Mouse (Mus musculus): ENCODE results near the gene Gm49380.

Gm49380 gene

GRCm38 (mm10) chr9:44075996-44076763, 37.1 kb downstream of the Gm49380 start:
- no peak for DNase-seq (ENCODE audit: extremely low read depth, low read depth, low spot score)

DNA sequence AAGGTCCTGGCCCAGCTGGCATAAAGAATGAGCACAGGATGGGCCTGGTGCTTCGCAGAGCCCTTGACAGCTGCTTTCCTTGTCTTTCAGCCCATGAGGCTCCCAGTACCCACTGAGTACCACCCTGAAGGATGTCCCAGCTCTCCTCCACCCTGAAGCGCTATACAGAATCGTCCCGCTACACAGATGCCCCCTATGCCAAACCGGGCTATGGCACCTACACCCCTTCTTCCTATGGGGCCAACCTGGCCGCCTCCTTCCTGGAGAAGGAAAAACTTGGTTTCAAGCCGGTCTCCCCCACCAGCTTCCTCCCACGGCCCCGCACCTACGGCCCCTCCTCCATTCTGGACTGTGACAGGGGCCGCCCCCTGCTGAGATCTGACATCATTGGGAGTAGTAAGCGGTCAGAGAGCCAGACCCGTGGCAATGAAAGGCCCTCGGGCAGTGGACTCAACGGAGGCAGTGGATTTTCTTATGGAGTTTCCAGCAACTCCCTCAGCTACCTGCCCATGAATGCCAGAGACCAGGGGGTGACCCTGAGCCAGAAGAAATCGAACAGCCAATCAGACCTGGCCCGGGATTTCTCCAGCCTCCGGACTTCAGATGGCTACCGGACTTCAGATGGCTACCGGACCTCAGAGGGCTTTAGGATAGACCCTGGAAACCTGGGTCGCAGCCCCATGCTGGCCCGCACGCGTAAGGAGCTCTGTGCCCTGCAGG, 37.9 kb downstream of the Gm49380 start:
- DNase-seq (ENCODE audit: extremely low read depth, low read depth, low spot score) = no peak

DNA sequence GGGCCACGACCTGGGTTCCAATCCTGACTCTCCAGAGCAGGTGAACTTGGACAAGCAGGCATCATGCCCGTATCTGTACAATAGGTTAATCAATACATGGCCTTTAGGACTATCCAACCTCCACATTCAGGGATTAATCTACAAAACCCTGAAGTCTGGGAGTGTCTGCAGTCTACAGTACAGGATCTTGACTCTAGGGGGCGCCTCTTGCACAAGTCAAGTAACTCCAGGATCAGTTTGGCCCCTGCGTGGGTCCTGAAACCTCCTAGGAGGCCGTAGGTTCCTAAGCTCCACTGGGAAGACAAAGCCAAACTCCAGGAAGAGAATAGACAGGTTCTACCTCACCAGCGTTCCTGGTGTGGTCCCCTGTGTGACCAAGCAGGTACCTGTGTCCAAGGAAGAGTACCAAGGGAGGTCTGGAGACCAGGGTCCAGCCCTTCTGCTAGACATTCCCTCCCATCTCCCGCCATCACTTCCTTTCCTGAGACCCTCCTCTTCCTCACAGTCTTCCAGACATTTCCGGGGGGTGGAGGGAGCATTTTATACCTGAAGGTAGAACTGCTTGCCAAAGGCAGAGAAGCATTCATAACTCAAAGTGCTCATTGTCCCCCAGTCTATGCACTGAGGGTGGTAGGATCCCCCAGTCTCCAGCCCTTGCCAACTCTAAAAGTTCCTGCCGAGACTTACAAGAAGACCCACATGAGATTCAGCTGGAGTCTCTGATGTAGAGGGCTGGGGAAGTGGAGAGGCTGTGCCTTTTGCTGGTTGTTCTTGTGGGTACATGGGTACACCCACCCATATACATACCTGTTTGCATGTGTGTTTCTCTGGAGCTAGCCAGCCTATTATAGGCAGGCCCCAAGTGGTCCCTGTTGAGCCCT, 38.7 kb downstream of the Gm49380 start:
- no peak for DNase-seq (ENCODE audit: extremely low read depth, low read depth, low spot score)

DNA sequence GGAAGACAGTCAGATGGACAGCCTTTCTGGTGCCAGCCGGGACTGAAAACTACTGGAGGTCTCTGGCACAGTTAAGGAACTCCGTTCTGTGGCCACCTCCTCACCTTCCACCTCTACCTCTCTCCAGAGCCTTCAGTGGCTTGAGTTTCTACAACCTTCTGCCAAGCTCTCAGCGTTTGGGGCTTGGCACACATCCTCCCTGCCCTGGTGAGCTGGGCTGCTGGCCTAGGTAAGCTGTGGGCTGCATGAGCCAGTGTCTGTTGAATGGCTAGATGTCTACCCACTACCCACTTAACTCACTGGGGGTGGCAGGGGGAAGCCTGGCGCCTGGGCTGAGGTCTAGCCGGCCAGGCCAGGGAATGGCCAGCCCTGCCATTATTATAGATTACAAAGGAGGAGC, 40.2 kb downstream of the Gm49380 start:
- DNase-seq (ENCODE audit: extremely low read depth, low read depth, low spot score) = no peak

DNA sequence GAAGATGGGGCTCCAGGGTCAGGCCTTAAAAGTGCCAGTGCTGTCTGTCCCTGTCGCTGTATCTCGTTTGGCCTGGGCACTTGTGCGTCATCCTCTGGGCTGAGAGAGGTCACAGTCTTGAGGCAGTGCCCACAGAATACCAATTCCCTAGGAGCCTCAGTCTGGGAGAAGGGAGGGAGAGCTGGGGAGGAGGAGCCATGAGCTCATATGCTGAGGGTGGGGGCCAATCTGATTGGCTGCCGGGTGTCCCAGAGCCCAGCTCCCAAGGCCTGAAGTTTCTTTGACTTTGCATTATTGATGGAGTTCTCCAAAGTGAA, 40.7 kb downstream of the Gm49380 start:
- DNase-seq (ENCODE audit: extremely low read depth, low read depth, low spot score) = no peak

- no peak for DNase-seq (ENCODE audit: extremely low read depth, low read depth, low spot score)
These were observed 41.2 kb downstream of the Gm49380 start for GRCm38 (mm10) chr9:44071914-44072598.

DNA sequence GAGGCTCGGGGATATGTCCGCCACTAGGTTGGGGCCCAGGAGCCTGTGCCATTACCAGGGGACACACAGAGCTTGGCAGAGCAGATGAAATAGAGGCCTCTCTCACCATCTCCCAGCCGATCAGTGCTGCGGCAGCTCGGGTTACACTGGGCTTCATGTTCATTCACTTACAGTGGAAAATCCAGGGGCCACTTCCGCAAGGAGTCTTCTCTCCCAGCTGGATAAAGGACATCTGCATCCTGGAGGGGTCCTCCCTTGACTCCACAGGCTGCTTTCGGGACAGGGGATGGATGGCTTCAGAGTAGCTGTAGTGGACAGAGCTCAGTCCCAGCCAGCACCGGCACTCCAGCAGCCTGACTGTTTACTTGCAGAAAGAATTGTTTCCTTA, 42.5 kb downstream of the Gm49380 start:
- DNase-seq (ENCODE audit: extremely low read depth, low read depth, low spot score) = no peak

DNA sequence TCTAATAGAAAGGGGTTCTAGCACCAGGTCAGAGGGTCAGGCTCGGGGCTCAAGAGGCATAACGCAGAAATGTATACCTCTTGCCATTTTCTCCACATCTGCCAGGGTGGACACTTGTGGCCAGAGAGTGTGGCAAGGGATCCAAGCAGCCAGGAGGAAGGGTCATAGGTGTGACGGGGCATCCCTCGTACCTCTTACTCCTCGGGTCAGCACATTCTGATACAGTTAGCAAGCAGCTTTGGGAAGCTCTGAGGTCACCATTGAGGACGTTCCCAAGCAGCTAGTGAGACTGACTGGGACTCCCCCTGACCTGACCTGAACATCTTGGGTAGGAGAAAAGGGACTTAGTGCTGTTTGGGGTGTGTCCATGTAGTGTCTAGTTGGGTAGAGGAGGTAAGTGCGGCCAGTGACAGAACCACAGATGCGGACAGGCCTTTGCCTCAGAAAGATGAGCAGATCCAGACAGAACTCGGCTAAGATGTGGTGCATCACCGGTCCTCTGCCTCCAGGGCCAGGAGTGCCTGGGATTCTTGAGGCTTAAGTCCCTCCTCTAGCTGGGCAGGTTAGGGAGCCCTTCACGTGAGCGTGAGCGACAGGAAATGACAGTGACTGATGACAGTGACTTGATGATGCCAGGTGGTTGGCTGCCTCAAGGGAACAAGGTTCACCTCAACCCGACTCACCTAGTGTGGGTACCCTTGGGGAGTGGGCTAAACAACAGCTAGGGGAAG, 43.0 kb downstream of the Gm49380 start:
- no peak for DNase-seq (ENCODE audit: extremely low read depth, low read depth, low spot score)

DNA sequence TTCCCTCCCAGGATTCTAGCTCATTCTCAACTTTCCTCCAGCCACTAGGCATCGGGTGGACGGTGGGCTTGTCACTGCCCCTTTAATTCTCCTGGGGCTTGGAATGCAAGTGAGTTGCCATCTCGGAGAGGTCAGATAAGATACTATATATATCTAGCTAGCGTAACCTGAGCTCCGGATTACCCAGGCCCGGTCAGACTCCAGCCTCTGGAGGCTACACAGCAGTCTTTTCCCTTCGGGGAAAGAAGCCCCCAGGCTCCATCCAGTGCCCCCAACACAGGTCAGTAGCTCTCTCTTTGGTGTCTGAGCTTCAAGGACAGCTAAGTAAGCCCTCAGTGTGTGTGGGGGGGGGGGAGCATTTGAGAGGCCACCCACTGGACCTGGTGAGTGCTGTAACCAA, 44.0 kb downstream of the Gm49380 start:
- no peak for DNase-seq (ENCODE audit: extremely low read depth, low read depth, low spot score)

- DNase-seq (ENCODE audit: extremely low read depth, low read depth, low spot score) = no peak
These were observed 45.4 kb downstream of the Gm49380 start for GRCm38 (mm10) chr9:44067960-44068330.

DNA sequence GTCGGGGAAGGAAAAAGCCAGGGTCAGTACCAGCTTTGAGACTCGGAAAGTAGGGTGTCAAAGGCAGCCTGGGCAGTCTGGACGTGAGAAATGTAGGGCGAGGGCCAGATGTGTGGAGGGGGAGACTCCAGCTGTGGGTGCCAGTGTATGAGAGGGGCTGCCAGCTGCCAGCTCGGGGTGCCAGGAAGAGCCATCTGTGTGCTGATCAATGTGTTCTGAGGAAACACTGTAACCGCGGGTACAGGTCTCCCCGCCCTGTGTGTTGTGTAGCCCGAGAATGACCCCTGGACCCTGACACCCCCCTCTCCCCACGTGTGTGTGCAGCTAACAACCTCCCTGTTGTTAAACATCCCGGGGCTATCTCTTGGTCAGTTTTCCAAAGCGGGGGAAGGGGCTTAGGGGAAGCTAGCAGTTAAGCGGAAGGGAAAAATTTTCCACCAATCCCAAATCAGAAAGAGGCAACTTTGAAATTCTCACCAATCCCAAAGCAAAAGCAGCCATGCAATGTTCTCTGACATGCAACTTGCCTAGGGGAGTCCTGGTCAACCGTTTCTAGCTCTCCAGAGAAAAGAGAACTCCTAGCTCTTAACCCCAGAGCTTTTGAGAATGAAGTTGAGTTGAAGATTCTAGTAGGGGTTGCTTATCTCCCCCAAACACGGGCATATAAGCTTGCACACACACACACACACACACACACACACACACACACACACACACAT, 45.9 kb downstream of the Gm49380 start:
- DNase-seq (ENCODE audit: extremely low read depth, low read depth, low spot score) = no peak

DNA sequence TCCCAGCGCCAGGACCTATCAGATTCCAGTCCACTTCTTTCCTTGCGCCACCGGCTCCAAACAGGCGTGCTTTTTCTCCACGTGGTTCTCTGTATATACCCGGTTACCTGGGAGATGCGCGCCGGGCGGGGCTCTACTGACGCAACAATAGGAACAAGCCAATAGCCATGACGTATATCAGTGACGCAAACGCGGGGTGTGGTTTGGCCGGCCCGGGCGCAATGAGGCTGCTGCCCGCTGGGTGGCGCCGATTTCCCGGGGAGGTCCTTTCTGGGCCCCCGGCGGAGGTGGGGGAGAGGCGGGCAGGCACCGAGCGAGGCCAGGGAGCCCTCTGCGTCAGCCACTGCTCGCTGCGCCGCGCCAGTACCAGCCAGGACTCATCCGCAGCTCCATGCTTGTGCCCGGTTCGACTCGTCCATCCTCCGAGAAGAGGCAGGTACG, 46.5 kb downstream of the Gm49380 start, which contains the start of gene Usp2:
TSS of gene Usp2 (plus strand) at position 237 of the 441 bp plus-strand sequence.
- peak; percentile 56 for DNase-seq (ENCODE audit: extremely low read depth, low read depth, low spot score)

GRCm38 (mm10) chr9:44065177-44065576, 48.1 kb downstream of the Gm49380 start:
- DNase-seq (ENCODE audit: extremely low read depth, low read depth, low spot score) = no peak

DNA sequence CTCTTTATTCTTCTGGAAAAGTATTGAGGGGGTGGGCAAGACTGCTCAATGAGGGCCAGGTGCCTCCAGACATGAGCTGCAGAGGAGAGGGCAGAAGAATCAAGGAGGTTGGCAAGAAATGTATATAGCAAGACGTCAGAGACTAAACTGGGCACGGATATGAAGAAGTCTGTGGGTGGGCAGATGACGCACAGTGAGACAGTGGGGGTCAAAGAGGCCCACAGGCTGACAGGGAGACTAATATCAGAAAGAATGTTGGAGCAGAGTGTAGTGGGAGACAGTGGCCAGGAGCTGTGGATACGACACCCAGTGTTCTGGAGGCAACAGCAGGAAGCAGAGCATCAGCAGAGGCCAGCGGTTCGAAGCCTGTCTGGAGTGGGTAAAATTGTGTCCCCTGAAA, 54.7 kb downstream of the Gm49380 start:
- no peak for DNase-seq (ENCODE audit: extremely low read depth, low read depth, low spot score)

DNA sequence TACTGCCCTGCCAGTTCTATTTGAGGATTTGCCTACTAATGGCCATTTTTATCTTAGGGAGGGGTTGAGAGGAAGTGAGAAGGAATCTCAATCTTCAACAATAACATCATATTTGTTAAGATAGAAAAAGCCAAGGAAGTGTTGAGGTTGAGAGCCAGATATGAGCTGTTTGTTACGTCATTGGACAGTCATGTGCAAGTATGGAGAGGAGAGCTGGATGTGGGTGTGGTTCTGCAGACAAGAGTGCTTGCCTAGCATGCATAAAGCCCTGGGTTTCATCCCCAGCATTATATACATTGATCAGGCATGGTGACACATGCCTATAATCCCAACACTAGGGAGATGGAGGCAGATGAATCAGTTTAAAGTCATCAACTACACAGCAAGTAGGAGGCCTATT, 59.4 kb downstream of the Gm49380 start:
- DNase-seq (ENCODE audit: extremely low read depth, low read depth, low spot score) = no peak

GRCm38 (mm10) chr9:44052855-44053254, 60.4 kb downstream of the Gm49380 start:
- no peak for DNase-seq (ENCODE audit: extremely low read depth, low read depth, low spot score)

GRCm38 (mm10) chr9:44049381-44050165, 63.7 kb downstream of the Gm49380 start:
- DNase-seq (ENCODE audit: extremely low read depth, low read depth, low spot score) = no peak

GRCm38 (mm10) chr9:44048541-44049380, 64.5 kb downstream of the Gm49380 start:
- no peak for DNase-seq (ENCODE audit: extremely low read depth, low read depth, low spot score)
